Mouse (Mus musculus) embryo, embryonic 9.5 days (tissue): ENCODE results near the gene Zmym2.

Experiments used
- DNase-seq: peaks from one replicate; pipeline ENCODE4 v3.0.0-alpha.2; 2017; ENCODE audit errors: extremely low spot score

Zmym2 gene

DNA sequence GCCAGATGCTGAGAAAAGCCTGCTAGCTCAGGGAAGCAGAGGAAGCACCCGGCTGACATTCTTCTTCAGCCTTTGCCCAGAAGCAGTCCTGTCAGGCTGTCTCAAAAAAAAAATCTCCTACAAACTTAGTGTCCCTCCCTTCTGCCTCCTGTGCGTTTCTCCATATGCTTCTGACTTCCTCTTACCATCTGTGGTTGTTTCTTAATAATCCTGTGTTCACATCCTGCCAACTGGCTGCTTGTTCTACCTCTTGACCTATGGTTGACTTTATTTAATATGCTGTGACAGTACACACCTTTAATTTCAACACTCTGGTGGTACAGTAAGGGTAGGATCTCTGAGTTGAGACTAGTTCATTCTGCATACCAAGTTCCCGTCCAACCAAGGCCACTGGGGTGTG is 32.1 kb downstream of the Zmym2 start:
- DNase-seq: no peak

DNA sequence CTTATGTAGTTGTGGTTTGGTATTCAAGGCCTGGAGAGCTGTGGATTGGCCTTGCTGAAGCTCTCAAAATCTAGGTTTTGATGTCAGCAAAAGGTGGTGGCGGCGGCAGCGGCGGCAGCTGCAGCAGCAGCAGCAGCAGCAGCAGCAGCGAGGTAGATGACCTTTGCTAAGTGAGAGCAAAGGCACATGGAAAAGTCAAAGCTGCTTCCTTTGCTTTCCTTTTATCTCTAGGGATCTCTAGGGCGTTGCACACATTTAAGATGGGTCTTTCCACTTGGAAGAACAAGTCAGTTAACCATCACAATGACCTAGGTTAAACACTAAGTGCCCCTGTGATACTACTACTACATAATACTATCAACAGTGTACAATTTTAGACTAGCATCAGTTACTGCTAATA is 49.0 kb downstream of the Zmym2 start:
- DNase-seq: no peak

DNA sequence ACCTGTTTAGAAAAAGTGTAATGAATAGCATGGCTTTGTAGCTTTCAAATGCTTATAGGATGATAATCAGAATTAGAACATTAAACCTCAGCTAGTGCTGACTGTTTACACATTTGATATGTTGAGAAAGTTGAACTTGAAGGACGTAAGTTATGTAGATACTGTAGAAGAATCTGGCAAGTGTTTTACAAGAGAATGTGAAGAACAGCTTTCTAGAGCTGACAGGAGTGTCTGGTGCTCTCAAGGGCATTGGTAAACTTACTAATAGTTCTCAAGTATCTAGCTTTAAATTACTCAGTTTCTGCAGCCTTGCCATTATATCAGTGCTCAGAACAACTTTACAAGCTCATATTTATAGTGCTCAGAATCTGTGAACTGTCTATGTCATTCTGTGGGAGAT is 53.5 kb downstream of the Zmym2 start:
- no peak for DNase-seq

DNA sequence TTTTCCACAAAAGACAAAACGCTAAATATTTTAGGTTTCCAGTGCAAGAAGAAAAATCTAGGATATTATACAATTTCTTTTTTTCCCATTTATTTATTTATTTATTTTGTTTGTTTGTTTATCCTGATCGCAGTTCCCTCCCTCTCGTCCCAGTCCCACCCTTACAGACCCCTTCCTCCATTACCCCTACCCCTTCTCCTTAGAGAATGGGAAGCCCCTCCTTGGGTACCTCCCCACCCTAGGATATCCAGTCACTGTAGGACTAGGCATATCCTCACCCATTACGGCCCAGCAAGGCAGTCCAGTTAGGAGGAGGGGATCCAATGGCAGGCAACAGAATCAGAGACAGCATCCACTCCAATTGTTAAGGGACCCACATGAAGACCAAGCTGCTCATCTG is 66.5 kb downstream of the Zmym2 start:
- no peak for DNase-seq

DNA sequence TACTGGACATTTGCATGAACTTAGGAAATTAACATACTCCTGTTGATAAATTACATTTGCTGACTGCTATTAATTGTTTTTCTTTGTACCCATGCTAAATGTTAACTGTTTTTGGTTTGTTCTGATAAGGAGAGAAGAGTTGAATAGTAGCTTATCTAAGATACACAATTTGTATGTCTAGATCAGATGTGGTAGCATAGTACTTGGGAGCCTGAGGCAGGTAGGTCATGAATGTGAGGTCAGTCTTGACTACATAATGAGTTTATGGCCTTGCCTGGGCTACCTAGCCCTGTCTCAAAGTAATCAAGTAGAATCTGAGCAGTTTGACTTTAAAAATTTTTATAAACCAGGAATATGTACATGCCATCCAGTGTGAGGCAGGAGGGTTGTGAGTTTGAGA is 67.9 kb downstream of the Zmym2 start:
- no peak for DNase-seq

DNA sequence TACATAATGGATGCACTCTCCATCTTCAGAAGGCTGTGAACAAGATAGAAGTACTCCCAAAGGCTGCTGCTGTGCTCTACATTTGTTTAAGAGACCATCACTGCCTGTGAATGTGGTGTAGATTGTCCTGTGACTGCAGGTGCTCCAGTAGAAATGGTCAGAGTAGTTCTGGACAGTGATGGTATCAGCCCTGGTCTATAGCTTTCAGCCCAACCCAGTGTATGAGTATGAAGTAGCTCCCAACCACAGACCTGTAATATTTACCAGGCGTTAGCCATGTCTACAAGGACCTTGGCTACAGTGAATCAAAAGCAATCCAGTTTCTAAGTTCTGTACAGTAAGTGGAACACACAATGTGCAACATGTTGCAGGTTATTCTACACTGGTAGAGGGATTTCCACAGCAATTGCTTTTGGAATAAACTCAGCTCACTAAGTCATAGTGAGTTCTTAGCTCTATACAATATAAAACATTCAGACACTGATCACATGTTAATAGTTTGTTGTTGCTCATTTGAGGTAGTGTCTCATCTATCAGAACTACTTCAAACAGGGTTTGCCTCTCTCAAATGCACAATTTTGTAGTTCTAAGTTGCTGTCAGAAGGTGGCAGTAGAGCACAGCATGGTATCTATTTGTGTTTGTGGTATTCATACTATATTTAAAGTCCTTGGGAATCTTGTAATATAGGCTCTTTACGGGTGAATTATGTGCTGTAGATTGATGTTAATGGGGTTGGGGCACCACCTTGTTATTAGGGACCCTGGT is 77.7 kb downstream of the Zmym2 start:
- peak; percentile 37 for DNase-seq

DNA sequence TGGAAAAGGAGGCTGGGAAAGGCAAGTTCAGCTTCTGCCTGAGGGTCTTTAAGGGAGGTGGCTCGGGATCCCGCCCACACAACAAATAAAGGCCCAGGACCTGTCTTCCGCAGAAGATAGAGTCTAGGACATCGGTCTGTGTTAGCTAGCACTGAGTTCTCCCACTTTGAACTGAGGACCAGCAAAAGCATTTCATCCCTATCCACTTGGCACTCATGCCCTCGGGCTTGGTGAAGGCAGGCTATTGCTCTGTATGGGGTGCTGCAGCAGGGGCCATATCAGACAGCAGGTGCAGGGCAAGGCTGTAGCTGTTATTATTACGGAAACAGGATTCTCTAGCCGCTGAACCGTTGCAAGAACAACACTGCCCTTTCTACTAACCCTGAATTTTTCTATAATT is 83.2 kb downstream of the Zmym2 start:
- DNase-seq: no peak

DNA sequence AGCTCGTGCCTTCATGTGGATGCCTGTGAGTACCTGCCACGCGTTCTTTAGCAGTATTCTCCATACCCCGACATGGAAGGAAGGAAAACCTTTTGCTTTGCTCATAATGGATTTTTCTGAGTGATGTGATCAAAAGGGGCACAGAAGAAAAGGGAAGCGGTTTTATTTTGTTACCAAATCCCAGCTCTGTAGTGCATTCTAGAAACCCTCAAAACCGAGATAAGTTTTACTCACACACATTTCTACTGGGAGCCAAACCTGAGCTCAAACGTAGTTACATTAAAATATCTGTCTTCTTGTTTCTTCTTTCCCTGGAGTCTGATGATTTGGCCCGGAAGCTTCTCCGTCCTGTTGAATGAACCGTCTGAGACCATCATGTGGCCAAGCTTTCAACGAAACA is 83.7 kb downstream of the Zmym2 start:
- no peak for DNase-seq

DNA sequence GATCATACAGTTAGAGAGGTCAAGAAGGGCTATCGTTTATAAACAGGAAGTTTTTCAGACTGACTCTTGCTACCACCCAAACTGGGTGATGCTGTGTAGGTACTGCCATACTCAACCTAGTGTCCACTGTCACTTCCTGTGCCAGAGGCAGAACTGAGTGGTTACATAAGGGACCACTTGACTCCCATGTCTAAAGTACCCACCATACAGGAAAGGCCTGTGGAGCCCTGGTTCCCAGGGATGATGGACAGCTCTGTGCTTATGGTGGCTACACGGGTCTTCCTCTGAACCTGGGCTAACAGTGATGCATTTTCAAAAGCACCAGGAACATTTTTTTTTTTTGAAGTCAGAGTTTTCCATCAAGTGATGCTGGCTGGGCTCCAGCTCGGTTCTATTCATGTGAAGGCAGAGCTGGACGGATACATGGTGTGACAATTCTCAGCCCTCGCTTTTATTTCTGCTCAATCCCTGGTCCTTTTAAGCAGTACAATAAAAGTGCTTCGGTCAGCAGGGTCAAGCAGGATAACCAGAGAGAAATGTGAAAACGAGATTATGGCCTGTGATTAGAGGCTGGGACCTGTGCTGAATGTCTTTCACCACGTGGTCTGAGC is 91.7 kb downstream of the Zmym2 start:
- no peak for DNase-seq

DNA sequence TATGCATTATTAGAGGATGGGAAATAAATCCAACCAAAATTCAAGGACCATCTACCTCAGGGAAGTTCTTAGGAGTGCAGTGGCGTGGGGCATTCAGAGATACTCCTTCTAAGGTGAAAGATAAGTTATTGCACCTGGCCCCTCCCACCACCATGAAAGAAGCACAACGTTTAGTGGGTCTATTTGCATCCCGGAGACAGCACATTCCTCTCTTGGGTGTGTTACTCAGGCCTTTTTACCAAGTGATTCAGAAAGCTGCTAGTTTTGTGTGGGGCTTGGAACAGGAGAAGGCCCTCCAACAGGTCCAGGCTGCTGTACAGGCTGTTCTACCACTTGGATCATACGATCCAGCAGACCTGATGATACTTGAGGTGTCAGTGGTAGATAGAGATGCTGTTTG is 102.2 kb downstream of the Zmym2 start:
- DNase-seq: no peak
